Comparison of ENCODE assay signal across 24 mouse cellular contexts in genomic region chr13:43015768-43016167, GRCm38 (mm10).
"Had no signal": no experiment of that assay in that cellular context is flagged by ENCODE, and none has a peak within 500 bp of the region (broad histone marks: within the 10 kb centered on the region; RNA-seq: fewer than 3 reads in every experiment).

No protein-coding gene starts in this region.

- H3K27me3 ChIP-seq: heart, embryonic 13.5 days; heart, embryonic 15.5 days; hindbrain, embryonic 13.5 days; intestine, embryonic 15.5 days; liver, embryonic 13.5 days had no signal

- H3K27ac ChIP-seq: heart, adult 2 months; heart, embryonic 13.5 days; heart, embryonic 15.5 days; hindbrain, embryonic 13.5 days; intestine, embryonic 15.5 days; layer of hippocampus, adult 2 months; left cerebral cortex, adult 2 months; liver, embryonic 13.5 days had no signal

- H3K9ac ChIP-seq: heart, embryonic 13.5 days; heart, embryonic 15.5 days; hindbrain, embryonic 13.5 days; intestine, embryonic 15.5 days; liver, embryonic 13.5 days had no signal

- H3K4me3 ChIP-seq: heart, adult 2 months; heart, embryonic 13.5 days; heart, embryonic 15.5 days; hindbrain, embryonic 13.5 days; intestine, embryonic 15.5 days; layer of hippocampus, adult 2 months; left cerebral cortex, adult 2 months; liver, embryonic 13.5 days had no signal

- H3K36me3 ChIP-seq: heart, embryonic 13.5 days; heart, embryonic 15.5 days; hindbrain, embryonic 13.5 days; intestine, embryonic 15.5 days; liver, embryonic 13.5 days had no signal

- ATAC-seq: hindbrain, embryonic 16.5 days; inflammation-experienced regulatory T-cells, adult 6 months; intestine, embryonic 15.5 days; intestine, postnatal 0 days had no signal

- H3K9me3 ChIP-seq: heart, embryonic 13.5 days; heart, embryonic 15.5 days; hindbrain, embryonic 13.5 days; intestine, embryonic 15.5 days; liver, embryonic 13.5 days had no signal

- H3K4me2 ChIP-seq: heart, embryonic 11.5 days; heart, embryonic 13.5 days; heart, embryonic 15.5 days; hindbrain, embryonic 13.5 days; intestine, embryonic 15.5 days; liver, embryonic 11.5 days; liver, embryonic 13.5 days had no signal

- DNase-seq: gastrocnemius, postnatal 14 days; gastrocnemius, postnatal 36 days; heart, adult 11 months; heart, adult 2 months; heart, postnatal 14 days; heart, postnatal 36 days; kidney, adult 18-20 months; kidney, adult 8-10 months; kidney, postnatal 10 days; kidney, postnatal 25 days; kidney, postnatal 4 days; liver; liver, embryonic 13.5 days had no signal

- H3K4me1 ChIP-seq: intestine, embryonic 15.5 days; liver, embryonic 13.5 days had no signal
